Mouse (Mus musculus): ENCODE measurements around the gene Txlng.

The Txlng gene

DNA sequence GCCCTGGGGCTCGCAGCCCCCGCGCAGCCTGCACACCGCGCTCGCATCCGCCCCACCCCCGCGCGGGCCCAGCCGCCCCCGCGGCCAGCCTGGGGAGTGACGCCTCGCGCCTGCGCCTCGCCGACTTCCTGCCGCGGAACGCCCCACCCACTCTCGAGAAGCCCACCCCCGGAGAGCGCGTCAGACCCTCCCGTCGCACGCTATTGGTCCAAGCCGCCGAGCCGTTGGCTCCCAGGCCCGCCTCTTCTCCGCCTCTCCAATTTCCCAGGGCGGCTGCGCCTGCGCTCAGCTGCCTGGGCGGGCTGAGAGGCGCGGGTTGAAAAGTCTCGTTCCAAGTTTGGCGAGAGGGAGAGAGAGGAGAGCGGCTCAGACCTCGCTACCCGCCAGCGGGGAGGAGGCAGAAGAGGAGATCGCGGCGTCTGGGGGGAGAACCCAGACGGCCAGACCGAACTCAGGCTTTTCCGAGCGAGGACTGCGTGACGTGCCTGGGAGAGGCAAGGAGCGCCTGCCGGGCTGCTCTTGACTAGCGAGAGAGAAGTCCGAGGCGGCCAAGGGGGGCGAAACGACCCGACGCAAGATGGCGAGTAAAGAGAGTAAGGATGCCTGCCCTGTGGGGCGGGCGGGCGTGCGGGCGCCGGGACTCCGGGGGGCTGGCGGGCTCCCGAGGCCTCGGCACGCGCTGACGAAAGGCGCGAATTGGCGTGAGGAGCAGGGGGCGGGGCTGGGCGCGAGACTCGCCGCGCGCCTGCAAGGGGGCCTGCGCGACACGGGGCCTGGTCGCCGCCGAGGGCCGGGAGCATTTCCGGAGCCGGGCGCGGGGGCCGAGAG, 68.9 kb downstream of the Txlng start, which contains the start of gene Rbbp7:
Gene Rbbp7, plus strand, starts transcription at position 288 of the 828 bp plus-strand sequence.
- intact Hi-C loops (cut with DNase I), result loop anchor here (5.0 kb wide), 1 partner anchor 38 kb away; no protein-coding TSS in a partner anchor

DNA sequence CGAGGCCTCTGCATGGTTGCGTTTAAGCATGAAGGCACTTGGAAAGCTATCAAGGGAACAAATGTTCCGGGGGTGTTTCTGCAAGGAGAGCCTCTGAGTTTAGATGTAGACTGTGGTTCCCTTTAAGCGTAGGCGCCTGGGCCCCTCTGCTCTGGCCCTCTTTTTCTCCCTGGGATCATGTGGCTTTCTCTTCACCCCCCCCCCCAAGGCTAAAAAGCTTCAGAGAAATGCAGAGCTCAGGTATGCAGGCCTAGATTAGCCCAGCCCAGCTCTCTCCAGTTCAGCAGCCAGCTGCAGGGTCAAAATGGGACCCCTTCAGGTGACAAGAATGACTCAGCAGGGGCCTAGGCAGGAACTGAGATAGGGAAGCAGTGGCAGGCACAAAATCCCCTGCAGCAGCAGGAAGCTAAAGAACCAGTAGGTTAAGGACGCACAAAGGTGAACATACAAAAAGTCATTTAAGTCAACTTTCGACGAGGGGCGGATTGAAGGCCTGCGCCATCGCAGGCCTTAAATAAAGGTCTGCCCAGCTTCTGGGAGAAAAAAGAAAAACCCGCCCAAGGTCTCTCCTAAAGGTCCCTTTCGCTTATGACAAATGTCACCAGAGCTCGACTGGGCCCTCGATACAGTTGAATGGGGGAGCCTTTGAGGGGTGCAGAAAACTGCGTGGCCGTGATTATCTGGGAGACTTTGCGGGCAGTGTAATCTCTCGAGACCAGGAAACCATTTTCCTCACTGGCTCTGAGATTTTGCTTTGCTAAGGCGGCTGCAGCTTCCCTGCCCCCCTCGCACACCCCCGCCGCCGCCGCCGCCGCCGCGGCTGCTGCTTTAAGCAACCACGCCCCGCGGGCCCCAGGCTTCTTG, 69.8 kb downstream of the Txlng start:
- intact Hi-C loops (cut with DNase I), result loop anchor here (5.0 kb wide), 1 partner anchor 37 kb away; no protein-coding TSS in a partner anchor

DNA sequence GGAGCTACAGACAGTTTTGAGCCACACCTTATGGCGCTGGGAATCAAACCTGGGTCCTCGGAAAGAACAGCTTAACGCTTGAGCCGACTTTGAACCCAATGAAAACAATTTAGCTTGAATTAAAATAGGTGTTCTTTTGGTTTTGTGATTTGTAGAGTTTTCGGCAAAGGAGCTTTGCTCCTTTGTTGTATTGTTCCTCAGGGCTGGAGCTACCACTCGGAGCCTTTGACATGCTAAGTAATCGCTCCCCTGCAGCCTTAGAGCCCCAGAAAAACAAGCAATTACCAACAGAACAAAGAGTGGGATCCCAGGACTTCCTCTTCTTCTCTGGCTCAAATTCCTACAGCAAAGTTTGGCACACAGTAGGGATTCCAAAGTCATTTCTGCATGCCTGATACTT, 73.2 kb downstream of the Txlng start:
- intact Hi-C loops (cut with DNase I), result no loop called here

DNA sequence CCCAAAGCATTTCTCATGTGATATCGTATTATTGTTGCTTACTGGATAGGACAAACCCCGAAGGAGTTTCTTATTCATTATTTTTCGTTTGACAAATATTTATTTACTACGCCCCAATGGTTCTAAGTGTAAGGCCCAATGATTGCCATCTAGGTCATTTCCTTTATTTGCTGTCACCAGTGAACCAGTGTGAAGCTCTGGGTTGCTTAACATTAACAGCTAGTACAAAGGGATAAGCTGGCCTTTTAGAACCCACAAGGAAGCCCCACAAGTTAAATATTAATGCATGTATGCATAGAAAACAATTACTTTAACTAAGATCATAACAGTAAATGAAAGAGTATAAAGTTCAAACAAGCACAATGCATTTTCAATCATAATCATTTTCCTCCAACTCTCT, 74.9 kb downstream of the Txlng start:
- intact Hi-C loops (cut with DNase I), result no loop called here

DNA sequence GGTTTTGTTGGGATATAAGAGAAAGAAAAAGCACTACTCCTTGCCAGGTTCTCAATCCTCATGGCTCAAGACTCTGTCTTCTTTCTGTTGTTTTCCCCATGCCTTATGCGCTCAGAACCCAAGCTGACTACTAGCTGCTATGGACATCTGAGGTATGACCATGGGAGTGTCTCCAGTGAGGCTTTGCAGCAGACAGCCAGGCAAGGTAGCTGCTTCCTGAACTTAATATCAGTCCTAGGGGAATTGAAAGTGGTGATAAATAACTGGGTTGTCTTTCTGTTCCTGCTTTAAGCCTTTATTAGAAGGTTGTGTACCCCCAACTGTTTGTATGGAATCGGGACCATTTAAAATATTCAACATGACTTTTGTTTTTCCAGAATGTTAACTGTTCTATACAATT, 76.8 kb downstream of the Txlng start:
- intact Hi-C loops (cut with DNase I), result no loop called here

DNA sequence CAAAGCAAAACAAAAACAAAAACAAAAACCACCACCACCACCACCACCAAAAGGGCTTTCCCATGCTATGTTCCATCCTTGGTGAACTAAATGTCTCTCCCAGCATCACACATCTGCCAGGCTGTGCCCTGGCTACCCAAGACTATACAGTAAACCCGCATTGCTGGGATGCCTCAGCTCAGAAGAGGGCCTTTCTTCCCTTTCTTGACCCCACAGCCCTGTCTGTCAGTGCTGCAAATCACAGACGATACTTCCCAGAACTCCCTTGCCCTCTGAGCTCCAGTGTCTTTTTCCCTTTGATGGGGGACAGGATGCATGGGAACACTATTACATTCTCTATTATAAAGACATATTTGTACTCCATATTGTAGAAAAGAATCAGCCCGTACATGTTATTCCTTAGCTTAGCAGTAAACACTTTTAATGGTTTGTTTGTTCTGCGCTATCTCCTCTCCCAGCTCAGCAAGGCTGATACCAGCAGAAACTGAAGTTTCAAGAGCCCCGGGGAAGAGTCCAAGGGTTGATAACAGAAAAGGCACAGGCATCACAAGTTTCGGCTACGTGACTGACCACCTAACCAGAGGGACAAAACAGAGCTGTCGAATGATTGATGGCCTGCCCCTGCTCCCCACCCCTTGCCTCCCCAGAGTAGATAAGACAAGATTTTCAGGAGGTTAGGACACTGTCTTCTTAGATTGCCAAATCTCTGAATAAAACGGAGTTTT, 80.4 kb downstream of the Txlng start:
- intact Hi-C loops (cut with DNase I), result no loop called here

DNA sequence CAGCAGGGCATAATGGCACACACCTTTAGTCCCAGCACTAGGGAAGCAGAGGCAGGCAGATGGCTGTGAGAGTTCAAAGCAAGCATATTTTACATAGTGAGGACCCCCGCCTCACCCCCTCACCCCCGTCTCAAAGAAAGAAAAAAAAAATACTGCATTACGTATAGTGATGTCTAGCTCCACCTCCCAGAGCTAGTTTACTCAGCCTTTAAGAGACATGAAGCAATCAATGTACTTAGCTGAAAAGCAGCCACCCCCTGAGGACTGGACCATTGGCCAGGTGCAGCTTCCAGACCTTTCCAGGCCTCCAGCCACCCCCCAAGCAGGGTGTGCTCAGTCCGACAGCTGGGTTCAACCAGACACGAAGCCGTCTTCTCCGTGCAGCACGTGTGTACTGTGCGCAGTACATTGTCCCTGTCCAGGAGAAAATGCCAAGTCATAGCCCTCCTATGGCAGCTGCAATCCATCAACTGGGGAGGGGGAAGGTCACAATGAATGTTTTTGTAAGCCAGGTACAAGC, 93.1 kb downstream of the Txlng start:
- intact Hi-C loops (cut with DNase I), result no loop called here

DNA sequence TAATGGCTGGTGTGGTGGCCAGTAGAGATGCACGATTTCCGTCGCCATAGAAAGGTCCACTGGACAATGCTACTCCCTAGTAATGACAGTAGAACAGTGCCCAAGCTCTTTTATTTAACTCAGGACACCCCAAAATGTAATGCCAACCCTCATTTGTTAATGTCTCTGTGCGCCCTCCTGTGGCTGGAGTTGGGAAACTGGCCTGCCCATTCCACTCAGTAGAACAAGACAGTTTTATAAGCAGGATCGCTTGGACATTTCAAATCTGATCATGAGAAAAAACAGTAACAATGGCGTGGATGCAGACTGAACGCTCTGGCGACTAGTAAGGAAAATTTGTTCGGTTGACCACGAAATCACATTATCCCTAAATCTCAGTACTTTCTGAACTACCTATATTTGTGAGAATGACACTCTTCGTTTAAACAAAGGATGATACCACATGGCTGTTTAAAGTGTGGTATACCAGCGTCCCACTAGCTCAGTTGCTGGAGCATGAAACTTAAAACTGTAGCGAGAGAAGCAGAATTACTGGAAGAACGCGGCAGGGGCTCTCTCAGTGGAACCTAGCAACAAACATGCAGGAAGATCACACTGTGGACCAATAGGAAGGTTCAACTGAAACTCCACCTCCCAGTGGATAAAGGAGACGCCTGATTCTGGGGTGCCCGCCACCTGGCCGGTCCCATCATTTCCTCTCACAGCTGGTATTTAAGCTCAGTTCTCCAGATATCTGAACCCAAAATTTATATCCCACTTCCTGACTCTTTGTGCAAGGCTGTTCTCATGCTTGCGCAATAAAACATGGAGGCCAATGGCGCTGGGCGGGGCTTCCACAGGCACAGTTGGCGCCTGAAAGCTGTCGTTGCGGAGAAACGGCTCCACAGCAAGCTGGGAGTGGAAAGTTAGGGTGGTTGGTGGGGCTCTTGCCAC, 94.0 kb downstream of the Txlng start:
- intact Hi-C loops (cut with DNase I), result no loop called here

DNA sequence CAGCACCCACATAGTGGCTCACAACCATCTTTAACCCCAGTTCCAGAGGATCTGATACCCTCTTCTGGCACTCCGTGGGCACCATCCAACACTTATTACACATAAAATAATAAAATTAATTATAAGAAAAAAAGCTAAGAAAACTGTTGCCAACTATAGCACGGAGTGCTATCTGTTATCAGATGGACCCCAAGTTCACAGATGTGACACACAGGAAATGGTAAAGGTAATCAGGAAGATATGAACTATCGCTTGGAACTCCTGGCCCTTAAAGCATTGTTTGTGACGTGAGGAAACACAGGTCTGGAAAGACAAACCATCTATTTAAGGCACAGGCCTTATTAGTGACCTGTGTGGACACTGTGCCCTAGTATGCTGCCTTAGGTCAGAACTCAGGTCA, 99.2 kb downstream of the Txlng start:
- intact Hi-C loops (cut with DNase I), result no loop called here

Small RNAs within 50 kb of the gene (microRNA-seq; reads per million reads assigned to microRNA genes)
- gene Mir3473a, result 0 reads per million in 2 experiments
